Mouse (Mus musculus) spleen, adult 2 months (tissue): ENCODE measurements around the gene Trmt112. TPM values are rescaled to one million over a fixed set of nuclear protein-coding genes. Genes with fewer than 3 reads are reported as not detected.

Experiments used
- DNase-seq, 2 experiments: peaks; one replicate each; pipeline versions ENCODE4 v3.0.0 to v3.0.0-alpha.2; 2012 to 2021; ENCODE audit warnings: low spot score in 2 of 2, low read depth in 1 of 2
- H3K27ac ChIP-seq: fragments of 200-500 bp; 2 replicates; pipeline ENCODE4 v1.5.1; 2012; ENCODE audit warnings: low read length, inconsistent platforms; ENCODE audit not compliant: insufficient read depth
- H3K27me3 ChIP-seq: fragments of 200-500 bp; 2 replicates; pipeline ENCODE4 v1.6.1; 2012; ENCODE audit warnings: mild to moderate bottlenecking, moderate library complexity, low read length, inconsistent platforms; ENCODE audit not compliant: control insufficient read depth, insufficient read depth
- H3K36me3 ChIP-seq: fragments of 200-500 bp; 2 replicates; pipeline ENCODE4 v1.6.1; 2012; ENCODE audit warnings: mild to moderate bottlenecking, low read length, inconsistent platforms; ENCODE audit not compliant: control insufficient read depth, insufficient read depth
- H3K4me1 ChIP-seq: fragments of 200-500 bp; 2 replicates; pipeline ENCODE4 v1.6.1; 2011; ENCODE audit warnings: inconsistent platforms; ENCODE audit not compliant: control insufficient read depth, insufficient read depth, insufficient read length
- H3K4me3 ChIP-seq: fragments of 200-500 bp; 2 replicates; pipeline ENCODE4 v1.5.1; 2011; ENCODE audit warnings: mild to moderate bottlenecking, inconsistent platforms; ENCODE audit not compliant: insufficient read depth, insufficient read length; ENCODE audit errors: extremely low read depth
- CTCF ChIP-seq: fragments of 200-500 bp; IDR thresholded peaks from 2 replicates; pipeline ENCODE4 v1.5.1; 2011; ENCODE audit warnings: mild to moderate bottlenecking, inconsistent platforms; ENCODE audit not compliant: insufficient read depth, insufficient read length, insufficient replicate concordance; ENCODE audit errors: extremely low read depth
- POLR2A ChIP-seq: fragments of 200-500 bp; IDR thresholded peaks from 2 replicates; pipeline ENCODE4 v1.6.1; 2011; ENCODE audit warnings: low read depth, low read length, inconsistent platforms
- WGBS: fragments of 180-500 bp; shearing (Covaris S2); methylation state at CpG from one replicate; pipeline ENCODE4 v1.1.7; 2018; 5-methylcytosine and 5-hydroxymethylcytosine counted together
- polyA plus RNA-seq: library from polyadenylated mRNA; depleted of rRNA; stranded (reverse); fragments of >200 nt; gene quantifications from 2 replicates; pipeline ENCODE4 v1.2.3, GENCODE M21; 2012

The Trmt112 gene
- polyA plus RNA-seq, 1 experiment: 135 TPM

DNA sequence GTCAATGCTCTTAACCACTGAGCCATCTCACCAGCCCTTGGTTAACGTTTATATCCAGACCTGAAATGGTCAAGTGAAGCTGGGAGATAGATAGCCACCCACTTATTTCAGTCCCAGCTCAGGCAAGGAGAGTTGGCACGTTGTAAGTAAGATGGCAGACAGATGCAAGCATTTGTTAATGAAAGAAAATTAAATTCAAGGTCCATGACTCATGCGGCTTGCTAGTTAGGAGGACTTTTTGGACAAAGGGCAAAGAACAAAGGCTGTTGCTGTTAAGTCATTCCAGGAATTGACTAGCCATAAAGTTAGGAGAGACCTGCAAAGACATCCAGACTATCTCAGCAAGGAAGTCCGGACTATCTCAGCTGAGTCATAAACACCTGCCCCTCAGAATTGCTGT is 9.9 kb upstream of the Trmt112 start:
- Histone ChIP-seq H3K4me3 (no peak overlapping the region), H3K27me3 (no peaks in the 10 kb centered on the region), H3K4me1 (no peaks in the 10 kb centered on the region), H3K27ac (no peak overlapping the region), H3K36me3 (no peaks in the 10 kb centered on the region; the same call in 1 of the 2 replicates)
- WGBS: 91% methylated on average over 4 of the region's 4 CpGs
- no peak for DNase-seq
- TF ChIP-seq CTCF (no peak), POLR2A (no peak)

DNA sequence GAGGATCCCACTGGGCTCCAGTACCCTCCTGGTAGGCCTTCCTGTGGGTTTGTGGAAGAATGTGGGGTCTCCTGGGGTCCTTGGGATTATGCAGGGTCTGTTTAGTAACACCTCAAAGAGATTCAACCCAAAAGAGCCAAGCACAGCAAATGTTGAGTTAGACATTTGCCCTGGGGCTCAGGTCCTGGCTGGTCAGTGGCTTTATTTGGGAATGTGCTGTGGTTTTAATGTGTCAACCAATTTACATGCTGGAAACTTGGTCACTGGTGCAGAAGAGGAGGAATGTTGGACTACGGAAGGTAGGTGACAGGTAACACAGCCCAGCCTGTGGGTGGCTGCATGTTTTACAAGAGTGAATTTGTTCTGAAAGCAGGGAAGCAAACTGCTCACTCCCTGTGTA is 6.5 kb upstream of the Trmt112 start:
- no peak overlapping the region for H3K27ac ChIP-seq
- 97% methylated on average over 1 of the region's 1 CpGs for WGBS
- H3K4me3 ChIP-seq: no peak overlapping the region

DNA sequence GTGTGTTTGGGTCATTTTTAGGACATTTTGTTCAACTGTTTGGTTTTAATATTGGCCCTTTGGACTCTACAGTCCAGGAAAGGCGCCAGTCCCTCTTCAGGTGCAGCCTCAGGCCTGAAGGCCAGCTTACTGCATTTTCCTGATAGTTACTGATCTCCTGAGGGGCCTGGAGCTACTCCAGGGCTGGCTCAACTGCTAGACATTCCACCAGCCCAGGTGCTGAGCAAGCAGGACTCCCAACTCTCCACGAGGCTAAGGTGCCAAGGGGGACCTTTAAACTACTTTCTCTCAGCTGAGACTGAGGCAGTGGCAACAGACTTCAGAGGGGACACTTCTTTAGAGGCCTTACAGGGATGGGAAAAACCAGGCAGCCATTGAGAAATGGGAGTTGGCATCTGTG is 4.7 kb upstream of the Trmt112 start:
- Histone ChIP-seq H3K36me3 (peaks cover 13% of the 10 kb centered on the region), H3K27me3 (no peaks in the 10 kb centered on the region), H3K4me1 (peaks cover 7% of the 10 kb centered on the region; the same call in 1 of the 2 replicates), H3K27ac (no peak overlapping the region), H3K4me3 (no peak overlapping the region)
- WGBS: 81% methylated on average over 2 of the region's 2 CpGs
- DNase-seq: no peak
- TF ChIP-seq POLR2A (no peak), CTCF (no peak)

More for the DNA sequence above, 6.5 kb upstream of the Trmt112 start:
- no peak for TF ChIP-seq CTCF
- DNase-seq: no peak
- Histone ChIP-seq H3K27me3 (no peaks in the 10 kb centered on the region), H3K36me3 (peaks cover 13% of the 10 kb centered on the region), H3K4me1 (peaks cover 2% of the 10 kb centered on the region; the same call in 1 of the 2 replicates)

DNA sequence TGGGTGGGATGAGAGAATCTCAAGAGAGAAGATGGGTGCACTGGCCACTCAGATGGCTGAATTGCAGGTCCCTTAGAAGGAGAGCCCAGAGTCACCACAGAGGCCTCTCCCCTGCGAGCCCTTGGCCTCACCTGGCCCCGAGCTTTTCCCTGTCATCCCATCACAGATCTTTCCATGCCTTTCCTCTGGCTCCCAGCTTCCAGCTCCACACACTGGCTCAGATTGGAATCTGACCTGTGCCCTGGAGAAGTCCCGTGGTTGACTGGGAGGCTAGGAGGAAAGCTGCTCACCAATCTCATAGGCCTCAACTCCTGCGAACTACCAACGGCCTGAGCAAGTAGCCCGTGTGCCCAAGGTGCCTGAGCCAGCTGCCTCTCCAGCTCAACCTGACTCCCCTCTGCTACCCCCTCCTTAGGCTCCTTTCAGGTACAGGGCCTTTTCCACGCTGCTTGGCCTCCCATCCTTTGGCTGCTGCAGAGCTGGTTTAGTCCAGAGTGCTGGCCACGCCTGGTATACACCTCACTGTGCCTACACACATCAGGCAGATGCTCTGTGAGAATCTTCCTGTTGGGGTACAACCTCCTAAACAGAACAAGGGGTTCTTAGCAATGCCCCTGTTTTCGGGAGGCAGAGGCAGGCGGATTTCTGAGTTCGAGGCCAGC is 3.9 kb upstream of the Trmt112 start:
- no peak for DNase-seq
- H3K36me3 ChIP-seq: peaks cover 13% of the 10 kb centered on the region
- no peak overlapping the region for H3K27ac ChIP-seq
- H3K27me3 ChIP-seq: no peaks in the 10 kb centered on the region
- no peak for TF ChIP-seq CTCF
- no peak for TF ChIP-seq POLR2A
- WGBS: 95% methylated on average over 11 of the region's 11 CpGs
- H3K4me1 ChIP-seq: peaks cover 7% of the 10 kb centered on the region; the same call in 1 of the 2 replicates
- H3K4me3 ChIP-seq: no peak overlapping the region

DNA sequence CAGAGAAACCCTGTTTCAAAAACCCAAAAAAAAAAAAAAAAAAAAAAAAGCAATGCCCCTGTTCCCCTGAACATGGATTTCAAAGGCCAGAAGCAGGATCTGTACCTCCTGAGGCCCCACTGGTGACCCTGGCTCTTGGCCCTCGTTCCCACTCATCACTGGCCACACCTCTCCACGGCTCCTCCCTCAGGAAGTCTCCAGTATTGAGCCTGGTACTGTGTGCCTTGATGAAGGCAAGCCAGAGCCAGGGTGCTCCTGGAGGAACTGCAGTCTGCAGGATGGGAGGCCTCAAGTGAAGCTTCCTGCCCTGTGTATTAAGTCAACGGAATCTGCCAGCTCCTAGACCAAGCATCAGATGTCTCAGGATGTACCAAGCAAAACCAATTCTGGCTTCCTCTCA is 3.3 kb upstream of the Trmt112 start:
- H3K4me3 ChIP-seq: no peak overlapping the region
- whole genome bisulfite sequencing: 72% methylated on average over 3 of the region's 3 CpGs
- no peak overlapping the region for H3K27ac ChIP-seq
- peaks cover 13% of the 10 kb centered on the region for H3K36me3 ChIP-seq
- DNase-seq: no peak
- no peaks in the 10 kb centered on the region for H3K27me3 ChIP-seq
- TF ChIP-seq CTCF (no peak), POLR2A (no peak)
- peaks cover 10% of the 10 kb centered on the region; the same call in 1 of the 2 replicates for H3K4me1 ChIP-seq

DNA sequence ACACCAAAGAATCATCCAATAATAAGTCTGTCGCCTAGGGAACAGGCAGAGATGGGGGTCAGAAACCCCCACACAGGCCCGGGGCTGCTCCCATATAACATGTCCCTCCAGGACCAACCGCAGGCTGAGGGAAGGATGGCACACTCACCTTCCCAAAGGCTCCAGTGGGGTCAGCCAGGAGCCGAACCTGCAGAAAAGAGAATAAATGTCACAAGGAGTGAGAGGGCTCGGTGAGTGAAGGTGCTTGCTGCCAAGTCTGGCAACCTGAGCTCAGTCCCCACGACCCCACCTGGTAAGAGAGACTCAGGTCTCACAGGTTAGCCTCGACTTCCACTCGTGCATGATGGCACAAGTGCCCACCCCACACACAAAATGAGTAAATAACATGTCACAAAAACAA is 2.4 kb upstream of the Trmt112 start:
- peaks cover 22% of the 10 kb centered on the region for H3K36me3 ChIP-seq

DNA sequence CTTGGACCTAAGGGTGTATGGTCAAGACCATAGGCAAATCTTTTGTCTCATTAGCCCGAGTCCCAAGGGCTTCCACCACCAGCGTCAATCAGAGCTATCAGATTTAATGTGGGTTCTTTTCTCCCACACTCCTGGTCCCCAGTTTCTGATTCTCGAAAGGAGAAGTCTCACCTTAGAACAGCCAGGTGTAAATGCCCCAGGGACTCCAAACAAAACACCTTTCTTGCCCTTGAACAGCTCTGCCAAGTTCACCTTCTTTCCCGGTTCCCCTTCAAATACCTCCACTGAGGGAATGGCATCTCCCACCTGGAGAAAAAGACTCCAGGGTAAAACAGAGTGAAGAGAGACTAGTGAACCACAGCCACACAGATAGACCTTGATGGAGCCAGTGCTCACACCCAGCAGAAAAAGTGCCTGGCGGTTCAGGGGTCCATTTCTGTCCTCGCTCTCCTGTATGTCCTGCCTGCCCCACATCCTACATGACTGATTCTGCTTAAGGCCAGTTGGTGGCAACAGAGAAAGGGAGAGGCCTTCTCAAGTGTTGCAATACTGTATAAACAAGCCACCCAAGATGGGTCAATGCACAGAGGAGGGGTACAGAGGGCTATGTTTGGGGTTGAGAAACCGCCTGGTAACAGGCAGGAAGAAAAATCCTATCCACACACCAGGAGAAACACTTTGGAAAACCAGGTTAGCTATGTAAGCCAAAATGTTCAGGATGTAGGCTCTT is 1.5 kb upstream of the Trmt112 start:
- 83% methylated on average over 7 of the region's 7 CpGs for WGBS
- DNase-seq: no peak
- peaks cover 26% of the 10 kb centered on the region for H3K36me3 ChIP-seq
- TF ChIP-seq POLR2A: no peak
- no peak for TF ChIP-seq CTCF
- H3K27me3 ChIP-seq: no peaks in the 10 kb centered on the region
- H3K27ac ChIP-seq: no peak overlapping the region
- H3K4me3 ChIP-seq: no peak overlapping the region
- peaks cover 12% of the 10 kb centered on the region; the same call in 1 of the 2 replicates for H3K4me1 ChIP-seq

More for the DNA sequence above, 2.4 kb upstream of the Trmt112 start:
- no peak for DNase-seq
- TF ChIP-seq POLR2A (no peak), CTCF (no peak)
- H3K27ac ChIP-seq: no peak overlapping the region
- no peaks in the 10 kb centered on the region for H3K27me3 ChIP-seq
- H3K4me3 ChIP-seq: no peak overlapping the region
- WGBS: 89% methylated on average over 8 of the region's 8 CpGs
- H3K4me1 ChIP-seq: peaks cover 12% of the 10 kb centered on the region; the same call in 1 of the 2 replicates
